Mouse (Mus musculus) forebrain, embryonic 13.5 days (tissue): ENCODE results near the gene 1700061G19Rik. TPM values are rescaled to one million over a fixed set of nuclear protein-coding genes. Genes with fewer than 3 reads are reported as not detected.

Experiments
- ATAC-seq: fragments of 200-750 bp; cut with Nextera tagmentation; 2 replicates; pipeline ENCODE4 v1.8.0; 2017
- H3K27ac ChIP-seq: fragments of 300-500 bp; sonication (generic); 2 replicates; pipeline ENCODE4 v1.5.1; 2015; ENCODE audit warnings: inconsistent platforms, mild to moderate bottlenecking, moderate library complexity
- H3K27me3 ChIP-seq: fragments of 300-500 bp; sonication (generic); 2 replicates; pipeline ENCODE4 v1.6.1; 2015; ENCODE audit warnings: mild to moderate bottlenecking, inconsistent platforms
- H3K36me3 ChIP-seq: fragments of 300-500 bp; sonication (generic); 2 replicates; pipeline ENCODE4 v1.6.1; 2015; ENCODE audit warnings: mild to moderate bottlenecking, inconsistent platforms; ENCODE audit not compliant: poor library complexity, severe bottlenecking
- H3K4me1 ChIP-seq: fragments of 300-500 bp; sonication (generic); 2 replicates; pipeline ENCODE4 v1.6.1; 2015; ENCODE audit warnings: inconsistent platforms
- H3K4me2 ChIP-seq: fragments of 300-500 bp; sonication (generic); 2 replicates; pipeline ENCODE4 v1.6.1; 2015; ENCODE audit warnings: inconsistent platforms, mild to moderate bottlenecking, moderate library complexity
- H3K4me3 ChIP-seq: fragments of 300-500 bp; sonication (generic); 2 replicates; pipeline ENCODE4 v1.5.1; 2015; ENCODE audit warnings: mild to moderate bottlenecking, inconsistent platforms
- H3K9ac ChIP-seq: fragments of 300-500 bp; sonication (generic); 2 replicates; pipeline ENCODE4 v1.6.1; 2015; ENCODE audit warnings: mild to moderate bottlenecking, inconsistent platforms
- H3K9me3 ChIP-seq: fragments of 300-500 bp; sonication (generic); replicated peaks from 2 replicates; pipeline ENCODE4 v1.6.1; 2016; ENCODE audit warnings: inconsistent platforms
- WGBS: fragments of 180-500 bp; shearing (Covaris S2); methylation state at CpG from one replicate; pipeline ENCODE4 v1.1.7; 2015; 5-methylcytosine and 5-hydroxymethylcytosine counted together
- polyA plus RNA-seq: library from polyadenylated mRNA; unstranded; fragments of >200 nt; fragmentation: Nextera tagmentation; extraction: Ambion mirVana; gene quantifications from 2 replicates; pipeline ENCODE4 v1.2.1, GENCODE M21; 2015

1700061G19Rik gene
- polyA plus RNA-seq = 0.33 and 0.45 TPM in 2 replicates

DNA sequence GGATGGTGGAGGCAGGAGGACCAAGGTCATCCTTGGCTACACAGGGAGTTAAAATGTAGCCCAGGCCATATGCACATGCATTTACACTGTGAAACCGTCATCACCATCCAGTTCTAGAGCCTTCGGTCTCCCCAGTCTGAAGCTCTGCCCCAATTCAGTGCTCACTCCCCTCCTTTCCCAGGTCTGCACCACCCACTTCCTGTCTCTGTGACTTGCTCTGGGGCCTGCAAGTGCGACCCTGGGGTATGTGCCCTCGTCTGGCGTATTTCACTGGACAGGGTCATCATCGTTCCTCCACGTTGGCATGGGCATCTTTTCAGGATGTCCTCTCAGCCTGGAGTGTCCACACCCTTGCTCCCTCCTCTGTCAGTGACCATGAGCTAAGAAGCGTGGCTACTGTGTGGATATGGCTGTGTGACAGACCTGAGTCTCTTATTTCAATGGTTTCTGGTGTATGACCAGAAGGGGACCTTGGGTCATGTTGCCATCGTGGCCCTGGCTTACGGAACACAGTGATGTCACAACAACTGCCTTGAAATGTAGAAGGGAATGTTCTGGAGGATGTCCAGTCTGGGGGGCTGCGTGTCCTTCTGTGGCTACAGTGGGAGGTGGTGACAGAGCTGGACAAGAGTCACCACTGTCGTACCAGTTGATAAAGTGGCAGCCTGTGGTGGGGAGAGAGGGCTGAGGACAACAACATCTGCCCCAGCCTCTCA lies at the start of gene 1700061G19Rik:
1700061G19Rik (plus strand) TSS at position 542 of the 716 bp plus-strand sequence.
- H3K4me3 ChIP-seq = no peak within 1 kb of the TSS
- H3K9ac ChIP-seq = no peak within 1 kb of the TSS
- H3K27me3 ChIP-seq = no peaks in the 10 kb centered on the region
- WGBS = 87% methylated on average over 12 of the region's 12 CpGs
- no peaks in the 10 kb centered on the region for H3K36me3 ChIP-seq
- no peaks in the 10 kb centered on the region for H3K4me1 ChIP-seq
- no peak for ATAC-seq
- no peak within 1 kb of the TSS for H3K27ac ChIP-seq
- H3K4me2 ChIP-seq = no peak within 1 kb of the TSS
- no peaks in the 10 kb centered on the region for H3K9me3 ChIP-seq

DNA sequence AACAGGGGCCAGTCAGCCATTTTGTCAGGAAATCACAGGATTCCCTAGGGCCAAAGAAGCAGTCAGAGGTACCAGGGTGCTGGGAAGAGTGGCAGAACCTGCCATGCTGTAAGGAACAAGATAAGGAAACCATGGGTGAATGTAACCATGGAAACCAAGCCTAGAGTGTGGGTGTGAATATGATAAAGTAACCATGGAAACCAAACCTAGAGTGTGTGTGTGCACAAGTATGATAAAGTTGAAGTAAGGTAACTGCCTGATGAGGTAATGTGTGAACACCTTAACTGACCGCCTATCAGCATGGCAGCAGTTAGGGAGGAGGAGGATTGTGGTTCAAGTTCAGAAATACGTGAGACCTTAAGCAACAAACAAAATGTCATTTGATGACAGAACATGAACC lies 48.6 kb upstream of the 1700061G19Rik start:
- Histone ChIP-seq H3K9me3 (no peaks in the 10 kb centered on the region), H3K27me3 (peaks cover 7% of the 10 kb centered on the region; the same call in 1 of the 2 replicates), H3K27ac (no peak overlapping the region), H3K4me1 (peaks cover 20% of the 10 kb centered on the region), H3K36me3 (no peaks in the 10 kb centered on the region), H3K9ac (no peak overlapping the region), H3K4me2 (no peak overlapping the region), H3K4me3 (no peak overlapping the region)
- ATAC-seq = no peak
- WGBS = 98% methylated on average over 2 of the region's 2 CpGs

DNA sequence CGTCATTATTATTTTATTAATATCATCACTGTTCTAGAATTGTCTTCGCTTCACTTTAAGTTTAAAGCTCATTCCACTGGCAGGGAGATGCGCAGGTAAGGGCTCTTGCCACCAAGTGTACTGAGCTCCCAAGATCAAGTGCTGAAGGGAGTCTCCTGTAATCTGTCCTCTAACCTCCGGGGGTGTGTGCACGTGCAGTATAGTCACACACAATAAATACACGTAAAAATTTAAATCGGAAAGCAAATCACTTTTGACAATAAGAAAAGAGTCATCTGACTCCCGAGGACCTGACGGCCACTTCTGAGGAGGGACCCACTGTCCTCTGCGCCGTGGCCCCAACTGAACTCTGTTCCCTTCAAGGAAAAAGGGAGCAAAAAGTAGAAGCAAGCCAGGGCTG lies 46.1 kb upstream of the 1700061G19Rik start:
- no peak overlapping the region for H3K27ac ChIP-seq
- no peaks in the 10 kb centered on the region for H3K36me3 ChIP-seq
- H3K9ac ChIP-seq = peak overlapping the region; percentile 68; the same call in 1 of the 2 replicates
- 27% methylated on average over 11 of the region's 11 CpGs for WGBS
- peak overlapping the region; percentile 76 for H3K4me2 ChIP-seq
- H3K4me1 ChIP-seq = peaks cover 20% of the 10 kb centered on the region
- peaks cover 7% of the 10 kb centered on the region; the same call in 1 of the 2 replicates for H3K27me3 ChIP-seq
- ATAC-seq = no peak
- no peaks in the 10 kb centered on the region for H3K9me3 ChIP-seq
- peak overlapping the region; percentile 57 for H3K4me3 ChIP-seq

GRCm38 (mm10) chr17:56829795-56830194 lies 45.5 kb upstream of the 1700061G19Rik start:
- no peak for ATAC-seq
- Histone ChIP-seq H3K9ac (peak overlapping the region; percentile 68), H3K27ac (no peak overlapping the region), H3K36me3 (no peaks in the 10 kb centered on the region), H3K4me2 (peak overlapping the region; percentile 76), H3K4me1 (peaks cover 20% of the 10 kb centered on the region), H3K4me3 (peak overlapping the region; percentile 57), H3K9me3 (no peaks in the 10 kb centered on the region), H3K27me3 (peaks cover 7% of the 10 kb centered on the region; the same call in 1 of the 2 replicates)
- under 1% methylated on average over 27 of the region's 27 CpGs for WGBS

GRCm38 (mm10) chr17:56830411-56831110 lies 44.7 kb upstream of the 1700061G19Rik start, which contains the start of gene Rfx2:
Gene Rfx2, minus strand, starts transcription at chr17:56831013.
- H3K9ac ChIP-seq = peak within 1 kb of the TSS; percentile 68
- peaks cover 7% of the 10 kb centered on the region; the same call in 1 of the 2 replicates for H3K27me3 ChIP-seq
- ATAC-seq = no peak
- no peaks in the 10 kb centered on the region for H3K36me3 ChIP-seq
- under 1% methylated on average over 35 of the region's 62 CpGs for WGBS
- peak within 1 kb of the TSS; percentile 57 for H3K4me3 ChIP-seq
- H3K27ac ChIP-seq = no peak within 1 kb of the TSS
- H3K4me1 ChIP-seq = peaks cover 20% of the 10 kb centered on the region
- peak within 1 kb of the TSS; percentile 76 for H3K4me2 ChIP-seq
- H3K9me3 ChIP-seq = no peaks in the 10 kb centered on the region

- Histone ChIP-seq H3K4me1 (peaks cover 20% of the 10 kb centered on the region), H3K9me3 (no peaks in the 10 kb centered on the region), H3K4me3 (peak overlapping the region; percentile 57), H3K9ac (peak overlapping the region; percentile 55), H3K36me3 (no peaks in the 10 kb centered on the region), H3K4me2 (peak overlapping the region; percentile 76), H3K27ac (no peak overlapping the region), H3K27me3 (peaks cover 7% of the 10 kb centered on the region; the same call in 1 of the 2 replicates)
- peak; percentile 97 for ATAC-seq
- WGBS = under 1% methylated on average over 38 of the region's 42 CpGs
These were observed 44.0 kb upstream of the 1700061G19Rik start for GRCm38 (mm10) chr17:56831111-56831816.

DNA sequence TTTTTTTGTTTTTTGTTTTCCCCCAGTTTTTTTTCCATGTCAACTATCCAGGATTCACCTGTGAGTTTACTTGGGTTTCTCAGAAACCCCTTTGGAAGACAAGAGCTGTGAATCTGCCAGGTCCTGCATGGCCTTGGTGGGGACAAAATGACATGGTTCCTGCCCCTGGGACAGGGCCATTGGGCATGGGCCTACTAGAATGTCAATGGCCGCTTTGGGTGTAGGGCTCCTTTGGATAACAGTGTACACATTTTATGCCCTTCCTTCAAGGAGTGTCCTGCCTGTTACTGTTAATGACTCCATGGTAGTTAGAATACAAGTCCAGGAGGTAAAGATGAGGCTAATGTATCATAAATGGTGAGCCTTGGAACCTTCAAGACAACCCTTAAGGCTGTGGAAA lies 42.4 kb upstream of the 1700061G19Rik start:
- no peak for ATAC-seq

GRCm38 (mm10) chr17:56833381-56833780 lies 41.9 kb upstream of the 1700061G19Rik start:
- WGBS = 92% methylated on average over 1 of the region's 1 CpGs
- no peaks in the 10 kb centered on the region for H3K36me3 ChIP-seq
- no peak overlapping the region for H3K27ac ChIP-seq
- H3K9me3 ChIP-seq = no peaks in the 10 kb centered on the region
- no peak for ATAC-seq
- no peak overlapping the region for H3K4me3 ChIP-seq
- peaks cover 20% of the 10 kb centered on the region for H3K4me1 ChIP-seq
- no peak overlapping the region for H3K9ac ChIP-seq
- no peak overlapping the region for H3K4me2 ChIP-seq
- H3K27me3 ChIP-seq = peaks cover 7% of the 10 kb centered on the region; the same call in 1 of the 2 replicates

More for the DNA sequence above, 42.4 kb upstream of the 1700061G19Rik start:
- peaks cover 20% of the 10 kb centered on the region for H3K4me1 ChIP-seq
- H3K27me3 ChIP-seq = peaks cover 7% of the 10 kb centered on the region; the same call in 1 of the 2 replicates
- H3K9ac ChIP-seq = no peak overlapping the region
- H3K4me2 ChIP-seq = no peak overlapping the region
- H3K27ac ChIP-seq = no peak overlapping the region
- H3K36me3 ChIP-seq = no peaks in the 10 kb centered on the region
- WGBS = 95% methylated on average over 1 of the region's 1 CpGs
- H3K4me3 ChIP-seq = no peak overlapping the region
- no peaks in the 10 kb centered on the region for H3K9me3 ChIP-seq

DNA sequence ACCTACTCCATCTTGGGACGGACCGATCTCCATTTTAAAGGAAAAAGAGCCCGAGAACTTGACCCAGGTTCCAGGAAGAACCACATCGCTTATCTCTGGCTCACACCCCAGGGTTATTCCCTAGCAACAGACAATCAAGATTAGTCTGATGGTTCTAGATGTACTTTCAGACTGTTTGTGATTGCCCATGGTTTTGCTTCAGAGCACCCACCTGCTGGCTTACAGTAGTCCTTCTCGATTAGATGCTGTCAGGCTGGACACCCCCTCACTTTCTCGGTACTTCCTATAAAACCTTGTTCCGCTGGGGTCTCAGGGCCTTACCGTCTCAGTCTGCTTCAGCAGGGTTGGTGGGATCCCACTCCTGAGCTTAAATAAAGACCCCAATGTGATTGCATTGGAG lies 38.9 kb upstream of the 1700061G19Rik start:
- no peak for ATAC-seq
- Histone ChIP-seq H3K27ac (no peak overlapping the region), H3K4me1 (no peaks in the 10 kb centered on the region), H3K27me3 (no peaks in the 10 kb centered on the region), H3K9ac (no peak overlapping the region), H3K9me3 (no peaks in the 10 kb centered on the region), H3K4me3 (no peak overlapping the region), H3K36me3 (no peaks in the 10 kb centered on the region), H3K4me2 (no peak overlapping the region)
- WGBS = 92% methylated on average over 8 of the region's 8 CpGs

DNA sequence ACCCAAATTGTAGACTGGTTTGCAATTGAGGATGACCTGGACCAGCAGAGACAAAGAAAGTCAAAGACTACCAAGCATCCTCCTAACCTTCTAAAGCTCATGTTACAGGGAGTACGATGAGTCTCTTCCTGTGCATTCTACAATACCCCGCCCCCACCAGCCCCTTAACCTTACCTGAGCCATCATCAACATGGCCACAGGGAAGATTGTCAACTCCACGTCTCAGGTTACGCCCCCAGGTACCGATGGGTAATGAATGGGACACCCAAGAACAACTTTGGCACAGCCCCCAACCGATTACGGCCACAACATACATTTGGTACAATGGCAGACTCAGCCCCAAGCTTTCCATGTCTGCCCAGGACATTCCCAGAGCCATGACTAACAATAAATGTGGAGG lies 34.8 kb upstream of the 1700061G19Rik start:
- Histone ChIP-seq H3K9ac (no peak overlapping the region), H3K27ac (no peak overlapping the region), H3K4me2 (no peak overlapping the region), H3K4me3 (no peak overlapping the region), H3K27me3 (no peaks in the 10 kb centered on the region), H3K4me1 (no peaks in the 10 kb centered on the region), H3K36me3 (no peaks in the 10 kb centered on the region), H3K9me3 (no peaks in the 10 kb centered on the region)
- no peak for ATAC-seq
- 83% methylated on average over 7 of the region's 7 CpGs for WGBS

DNA sequence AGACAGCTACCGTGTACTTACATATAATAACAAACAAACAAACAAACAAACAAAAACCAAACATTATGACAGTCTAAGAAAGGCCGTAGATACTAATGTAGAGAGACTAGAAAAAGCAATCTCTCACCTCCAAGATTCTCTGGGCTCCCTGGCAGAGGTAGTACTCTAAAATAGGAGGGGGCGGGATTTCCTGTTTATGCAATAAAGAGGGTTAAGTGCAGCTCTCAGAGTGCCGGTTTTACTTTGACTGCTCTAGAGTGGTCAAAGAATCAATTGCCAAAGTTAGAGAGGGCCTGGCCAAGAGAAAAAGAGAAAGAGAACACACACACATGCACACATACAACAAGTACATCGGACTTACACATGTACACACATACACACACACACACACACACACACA lies 33.1 kb upstream of the 1700061G19Rik start:
- ATAC-seq = no peak
- Histone ChIP-seq H3K4me3 (no peak overlapping the region), H3K9me3 (no peaks in the 10 kb centered on the region), H3K9ac (no peak overlapping the region), H3K27me3 (no peaks in the 10 kb centered on the region), H3K36me3 (no peaks in the 10 kb centered on the region), H3K4me1 (no peaks in the 10 kb centered on the region), H3K4me2 (no peak overlapping the region), H3K27ac (no peak overlapping the region)
- WGBS = 89% methylated on average over 5 of the region's 5 CpGs

GRCm38 (mm10) chr17:56843678-56844077 lies 31.6 kb upstream of the 1700061G19Rik start:
- Histone ChIP-seq H3K9me3 (no peaks in the 10 kb centered on the region), H3K4me1 (no peaks in the 10 kb centered on the region), H3K9ac (no peak overlapping the region), H3K36me3 (no peaks in the 10 kb centered on the region), H3K27me3 (no peaks in the 10 kb centered on the region), H3K4me2 (no peak overlapping the region), H3K4me3 (no peak overlapping the region), H3K27ac (no peak overlapping the region)
- no peak for ATAC-seq
- WGBS = 81% methylated on average over 5 of the region's 5 CpGs
